Mouse (Mus musculus) heart, adult 18-20 months (tissue): ENCODE results near the gene Sh2d1b2. TPM values are rescaled to one million over a fixed set of nuclear protein-coding genes. Genes with fewer than 3 reads are reported as not detected.

ENCODE experiments used
- DNase-seq, 2 experiments: peaks; one replicate each; pipeline ENCODE4 v3.0.0; 2021 to 2022; ENCODE audit warnings: mixed read lengths in 1 of 2
- total RNA-seq, 2 experiments: library from RNA; stranded (reverse); gene quantifications; 2 replicates each; pipeline ENCODE4 v1.2.3; 2021

Sh2d1b2 gene
- total RNA-seq, 2 experiments from 2014 or later: not detected

DNA sequence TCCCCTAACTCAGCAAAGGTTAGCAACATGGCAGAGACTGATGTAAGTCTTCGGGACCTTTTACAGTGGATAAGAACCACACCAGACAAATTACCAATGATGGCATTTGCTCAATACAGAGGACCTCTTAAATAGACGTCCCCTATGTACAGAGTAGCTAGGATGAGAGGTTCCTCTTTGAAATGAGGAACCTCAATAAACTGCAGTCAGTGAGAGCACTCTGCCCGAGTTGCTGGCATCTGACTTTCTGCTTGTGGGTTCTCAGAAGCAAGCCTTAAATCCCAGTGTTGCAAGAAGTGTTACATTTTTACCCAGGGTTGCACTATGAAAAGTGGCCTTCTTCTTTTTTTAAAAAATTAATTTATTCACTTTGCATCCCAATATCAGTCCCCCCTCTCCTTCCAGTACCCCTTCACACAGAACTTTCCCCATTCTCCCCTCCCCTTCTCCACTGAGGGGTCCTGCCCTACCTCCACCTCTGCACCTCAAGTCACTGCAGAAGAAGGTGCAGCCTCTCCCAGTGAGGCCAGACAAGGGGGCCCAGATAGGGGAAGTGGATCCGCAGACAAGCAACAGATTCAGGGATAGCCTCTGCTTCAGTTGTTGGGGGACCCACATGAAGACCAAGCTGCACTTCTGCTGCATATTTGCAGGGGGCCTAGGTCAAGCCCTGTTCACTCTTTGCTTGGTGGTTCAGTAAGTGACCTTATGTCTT, 50.0 kb downstream of the Sh2d1b2 start:
- DNase-seq: no peak

DNA sequence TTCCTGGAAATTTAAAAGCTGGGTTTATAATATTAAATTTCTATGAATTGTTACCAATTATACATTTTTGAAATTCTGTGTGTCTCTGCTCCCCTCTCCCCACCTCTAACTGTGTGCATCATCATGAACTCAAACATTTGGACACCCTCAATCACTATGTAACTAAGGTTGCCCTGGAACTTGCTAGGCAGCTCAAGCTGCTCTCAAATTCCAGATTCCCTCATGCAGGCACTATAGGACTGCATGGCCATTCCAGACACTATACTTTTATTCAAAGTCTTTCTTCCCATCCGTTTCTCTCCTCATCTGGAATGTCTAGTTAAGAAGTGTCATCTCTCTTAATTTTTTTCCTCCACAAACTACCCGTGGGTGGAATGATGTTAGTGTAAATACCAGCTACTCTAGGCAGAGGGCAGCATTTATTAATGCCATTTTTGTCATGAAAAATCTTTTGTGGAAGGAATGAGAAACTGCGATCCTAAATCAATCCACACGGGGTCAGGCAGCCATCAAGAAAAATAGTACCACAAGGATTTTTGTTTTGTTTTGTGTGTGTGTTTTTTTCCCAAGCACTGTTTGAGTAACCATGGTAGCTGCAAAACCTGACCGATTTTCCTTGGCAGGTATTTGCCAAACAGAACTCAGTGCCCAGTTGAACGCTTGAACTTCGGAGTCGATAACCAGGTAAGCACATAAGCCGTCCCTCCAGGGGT, 59.8 kb downstream of the Sh2d1b2 start:
- peak; percentile 23 to 66 for DNase-seq

DNA sequence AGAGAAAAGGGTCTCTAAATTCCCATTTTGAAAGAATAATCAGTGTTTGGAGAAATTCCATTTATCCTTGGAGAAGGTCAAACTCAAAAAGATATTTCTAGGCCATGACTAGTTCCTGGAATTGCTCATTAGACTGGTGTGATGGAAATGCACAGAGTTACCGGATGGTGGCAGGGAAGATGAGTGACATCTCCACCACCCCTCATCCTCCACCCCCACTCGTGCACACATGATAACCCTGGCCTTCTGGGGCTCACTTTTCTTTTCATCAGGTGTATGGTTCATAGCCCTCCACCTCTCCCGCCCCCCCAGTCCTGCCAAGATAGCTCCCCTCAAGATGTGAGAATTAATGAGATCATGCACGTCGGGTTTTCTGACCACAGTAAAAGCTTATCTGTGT, 60.7 kb downstream of the Sh2d1b2 start:
- DNase-seq: no peak

DNA sequence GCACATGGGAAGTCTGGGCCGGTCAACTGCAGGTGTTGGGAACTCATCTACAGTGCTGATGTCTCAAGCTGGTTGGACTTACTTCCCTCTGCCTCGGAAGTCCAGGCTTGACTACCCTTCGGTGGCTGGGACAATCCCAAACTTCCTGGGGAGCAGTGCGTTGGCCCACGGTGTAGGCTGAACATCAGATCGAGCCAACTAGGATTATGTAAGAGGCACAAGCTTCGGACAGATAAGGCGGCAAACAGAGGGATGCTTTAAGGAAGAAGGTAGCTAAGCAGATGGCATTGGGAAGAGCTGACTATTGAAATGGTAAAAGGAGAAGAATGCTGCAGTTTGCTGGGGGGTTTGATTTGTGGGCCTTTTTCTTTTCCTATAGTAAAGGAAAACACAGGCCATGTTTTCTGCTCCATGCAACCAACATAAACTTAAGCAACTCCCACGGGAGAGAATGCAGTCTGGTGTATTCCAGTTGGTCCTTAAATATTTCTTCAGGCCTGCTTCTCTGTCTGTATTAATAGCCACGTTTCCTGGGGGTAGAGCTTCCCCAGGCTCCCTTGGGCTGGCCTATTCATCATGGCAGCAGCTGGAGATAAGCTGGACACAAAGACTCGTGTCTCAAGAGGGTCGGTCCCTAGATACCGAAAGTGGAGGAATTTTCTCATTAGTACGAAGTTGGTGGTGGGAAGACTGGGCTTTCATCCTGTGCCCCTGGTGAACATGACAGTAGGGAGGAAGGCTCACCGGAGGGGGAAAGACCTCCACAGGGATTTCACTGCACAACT, 62.4 kb downstream of the Sh2d1b2 start:
- no peak for DNase-seq

DNA sequence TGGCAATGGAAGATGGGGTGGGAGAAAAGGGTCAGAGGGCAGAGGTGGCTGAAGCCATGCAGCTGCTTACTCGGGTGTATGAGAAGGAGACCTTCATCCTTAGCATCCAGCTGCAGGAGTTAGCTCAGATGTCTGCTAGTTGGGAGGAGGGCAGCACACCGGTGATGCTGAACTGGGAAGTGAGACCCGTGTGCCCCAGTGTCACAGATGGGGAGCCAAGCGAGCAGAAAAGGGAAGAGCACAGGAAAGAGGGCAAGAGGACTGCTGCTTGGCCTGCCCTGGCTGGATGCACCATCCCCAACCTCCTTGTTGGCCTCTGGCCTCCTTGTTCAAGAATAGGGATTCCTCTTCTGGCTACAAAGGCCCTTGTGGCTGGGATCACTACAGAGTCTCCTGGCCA, 66.9 kb downstream of the Sh2d1b2 start:
- DNase-seq: no peak

DNA sequence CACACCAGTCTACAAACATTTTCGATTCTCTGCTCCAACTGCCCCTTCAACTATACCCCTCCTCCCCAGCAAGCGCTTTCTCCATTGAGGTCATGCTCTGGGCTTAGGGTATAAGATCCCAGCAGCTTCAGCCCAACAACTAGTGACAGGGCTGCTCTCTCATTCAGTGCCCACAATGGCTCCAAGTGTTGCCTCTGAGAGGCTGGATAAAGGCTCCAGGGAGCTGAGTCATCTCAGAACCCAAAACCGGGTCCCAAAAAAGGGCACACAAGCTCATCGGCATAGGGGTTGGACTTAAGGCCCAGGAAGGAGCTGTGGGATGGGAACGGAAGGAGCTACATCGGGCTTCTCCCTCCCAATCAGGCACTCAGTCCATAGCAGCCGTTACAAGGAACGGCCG, 69.1 kb downstream of the Sh2d1b2 start:
- no peak for DNase-seq

DNA sequence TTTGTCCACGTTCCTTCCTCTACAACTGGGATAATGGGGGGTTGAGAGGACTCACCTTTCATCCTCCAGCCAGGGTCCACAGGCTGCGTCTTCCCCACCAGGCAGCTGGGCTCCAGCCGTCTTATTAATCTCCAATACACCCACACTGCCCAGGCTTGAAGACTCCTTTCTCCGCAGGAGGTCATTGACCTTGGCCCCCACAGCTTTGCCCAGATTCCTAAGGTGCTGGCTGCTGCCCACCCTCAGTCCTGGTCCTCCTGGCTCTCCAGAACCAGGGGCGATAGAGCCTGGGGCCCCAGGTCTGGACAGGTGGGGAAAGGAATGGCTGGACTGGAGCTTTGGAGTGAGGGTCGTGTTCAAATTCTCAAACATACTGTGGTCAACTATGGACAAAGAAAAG, 69.9 kb downstream of the Sh2d1b2 start:
- no peak for DNase-seq

DNA sequence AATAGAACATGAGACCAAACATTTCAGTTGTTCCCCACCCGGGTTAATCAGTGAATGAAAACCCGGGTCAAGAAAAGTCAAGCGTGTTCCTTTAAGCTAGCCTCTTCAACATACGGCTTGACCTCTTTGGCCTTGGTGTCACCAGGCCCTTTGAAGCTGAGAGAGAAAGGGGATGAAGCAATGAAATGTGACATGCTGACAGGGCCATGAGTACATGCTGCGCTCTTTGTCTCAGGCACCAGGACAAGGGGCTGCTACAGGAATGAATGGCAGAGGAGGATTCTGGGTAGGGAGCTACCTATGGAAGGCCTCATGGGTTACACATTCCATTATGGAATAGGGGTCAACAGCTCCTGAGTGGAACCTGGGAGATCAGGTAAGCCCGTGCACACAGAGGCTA, 70.6 kb downstream of the Sh2d1b2 start:
- DNase-seq: no peak

Other genes with a start within 250 kb of the Sh2d1b2 start
- gene Ddr2, start 122.0 kb upstream of the Sh2d1b2 start, total RNA-seq: 10 to 100 TPM; 20.8 to 22.1 TPM
- 10 to 100 TPM; 45.5 to 50.7 TPM for gene Uap1, start 57.8 kb upstream of the Sh2d1b2 start, total RNA-seq
- 10 to 100 TPM; 25.5 to 26.0 TPM for gene Uhmk1, start 17.4 kb upstream of the Sh2d1b2 start, total RNA-seq
- under 1 TPM in 1 of 2 experiments, not detected in 1; 0.15 TPM for gene Sh2d1b1, start 44.6 kb downstream of the Sh2d1b2 start, total RNA-seq
- 10 to 100 TPM in 1 of 2 experiments, 1 to 10 TPM in 1; 8.2 to 10.7 TPM for gene Gm7694, start 73.6 kb downstream of the Sh2d1b2 start, total RNA-seq
- gene Spata46, start 76.1 kb downstream of the Sh2d1b2 start, total RNA-seq: not detected